Comparison of ENCODE assay signal across 32 mouse cellular contexts in genomic region chr19:17295211-17295766, GRCm38 (mm10).
A peak's percentile ranks its signal among the peaks of the same experiment; 100 is the strongest.
DNase-seq lines count a peak whose midpoint lies in the region; ATAC-seq lines count a peak whose summit lies in the region.
"Had no signal": no experiment of that assay in that cellular context is flagged by ENCODE, and none has a peak within 500 bp of the region (broad histone marks: within the 10 kb centered on the region; RNA-seq: fewer than 3 reads in every experiment).

No protein-coding gene starts in this region.

- H3K36me3 ChIP-seq in megakaryocyte, embryonic 14.5 days (replicated peaks; ENCODE audit: low read length): peaks cover 3% of the 10 kb centered on the region
- H3K36me3 ChIP-seq in hindbrain, embryonic 14.5 days (replicated peaks; ENCODE audit: control insufficient read depth, insufficient read depth): no peaks in the 10 kb centered on the region
- H3K36me3 ChIP-seq: embryonic facial prominence, embryonic 12.5 days; forebrain, embryonic 10.5 days; heart, embryonic 10.5 days; hindbrain, embryonic 12.5 days; kidney, embryonic 15.5 days; limb, embryonic 13.5 days; midbrain, embryonic 10.5 days; midbrain, embryonic 15.5 days; neural tube, embryonic 12.5 days had no signal

- peak overlapping the region; percentile 64 for H3K4me3 ChIP-seq in megakaryocyte, embryonic 14.5 days (replicated peaks)
- H3K4me3 ChIP-seq in hindbrain, embryonic 14.5 days (replicated peaks; ENCODE audit: low read length): no peak overlapping the region
- H3K4me3 ChIP-seq: embryonic facial prominence, embryonic 12.5 days; forebrain, embryonic 10.5 days; heart, embryonic 10.5 days; hindbrain, embryonic 12.5 days; kidney, embryonic 15.5 days; layer of hippocampus, adult 2 months; limb, embryonic 13.5 days; midbrain, embryonic 10.5 days; midbrain, embryonic 15.5 days; neural tube, embryonic 12.5 days had no signal

- peak; percentile 51 for ATAC-seq in CD4-positive, CD25-positive, alpha-beta regulatory T cell, adult 4 months
- 0 out of 2 replicates have a peak, but pooled peaks have one; percentile 15 for ATAC-seq in common myeloid progenitor, adult 5-6 weeks (replicated peaks; ENCODE audit: low read depth, poor library complexity, severe bottlenecking)
- ATAC-seq in hindbrain, embryonic 14.5 days (ENCODE audit: low FRiP score): no peak
- ATAC-seq: forebrain, embryonic 16.5 days; lung, postnatal 0 days; midbrain, embryonic 15.5 days had no signal

- no peak overlapping the region for H3K9ac ChIP-seq in hindbrain, embryonic 14.5 days
- H3K9ac ChIP-seq: embryonic facial prominence, embryonic 12.5 days; hindbrain, embryonic 12.5 days; kidney, embryonic 15.5 days; limb, embryonic 13.5 days; midbrain, embryonic 15.5 days; neural tube, embryonic 12.5 days had no signal

- no peak overlapping the region for H3K27ac ChIP-seq in hindbrain, embryonic 14.5 days
- H3K27ac ChIP-seq: embryonic facial prominence, embryonic 12.5 days; forebrain, embryonic 10.5 days; heart, embryonic 10.5 days; hindbrain, embryonic 12.5 days; kidney, embryonic 15.5 days; layer of hippocampus, adult 2 months; limb, embryonic 13.5 days; midbrain, embryonic 10.5 days; midbrain, embryonic 15.5 days; neural tube, embryonic 12.5 days had no signal

- DNase-seq in hindbrain, embryonic 14.5 days (ENCODE audit: low spot score): no peak
- DNase-seq in kidney, postnatal 10 days: no peak
- no peak for DNase-seq in c-Kit-positive CD71-positive TER-119-positive erythroid progenitor cells, embryonic 14.5 days (ENCODE audit: low spot score)
- DNase-seq: adrenal gland, postnatal 36 days; B cell, adult 2 months; cerebellum, adult 8-10 months; cerebellum, postnatal 36 days; embryo, embryonic 11 days; gastrocnemius, postnatal 10 days; heart, postnatal 36 days; kidney, adult 11 months; kidney, postnatal 36 days; lung, adult 18-20 months; lung, postnatal 4 days; right cerebral cortex, adult 18-20 months; thymus, postnatal 4 days had no signal

- H3K4me2 ChIP-seq in hindbrain, embryonic 14.5 days (replicated peaks): no peak overlapping the region
- H3K4me2 ChIP-seq: embryonic facial prominence, embryonic 12.5 days; hindbrain, embryonic 12.5 days; kidney, embryonic 15.5 days; limb, embryonic 13.5 days; liver, embryonic 11.5 days; midbrain, embryonic 15.5 days; neural tube, embryonic 12.5 days had no signal

- H3K4me1 ChIP-seq in megakaryocyte, embryonic 14.5 days: peaks cover 18% of the 10 kb centered on the region
- H3K4me1 ChIP-seq in hindbrain, embryonic 14.5 days (replicated peaks; ENCODE audit: control insufficient read depth, insufficient read depth, low read length): no peaks in the 10 kb centered on the region
- H3K4me1 ChIP-seq: embryonic facial prominence, embryonic 12.5 days; forebrain, embryonic 10.5 days; heart, embryonic 10.5 days; hindbrain, embryonic 12.5 days; kidney, embryonic 15.5 days; midbrain, embryonic 10.5 days; midbrain, embryonic 15.5 days; neural tube, embryonic 12.5 days had no signal

- H3K27me3 ChIP-seq in megakaryocyte, embryonic 14.5 days (replicated peaks): no peaks in the 10 kb centered on the region
- H3K27me3 ChIP-seq in hindbrain, embryonic 14.5 days (ENCODE audit: control insufficient read depth, insufficient read depth, low read length): no peaks in the 10 kb centered on the region
- H3K27me3 ChIP-seq: embryonic facial prominence, embryonic 12.5 days; hindbrain, embryonic 12.5 days; kidney, embryonic 15.5 days; limb, embryonic 13.5 days; midbrain, embryonic 15.5 days; neural tube, embryonic 12.5 days had no signal

- 94% methylated on average over 6 of the region's 6 CpGs for WGBS in hindbrain, embryonic 14.5 days

- no peaks in the 10 kb centered on the region for H3K9me3 ChIP-seq in megakaryocyte, embryonic 14.5 days
- no peaks in the 10 kb centered on the region for H3K9me3 ChIP-seq in hindbrain, embryonic 14.5 days (ENCODE audit: control insufficient read depth, low read length)
- H3K9me3 ChIP-seq: embryonic facial prominence, embryonic 12.5 days; forebrain, embryonic 10.5 days; heart, embryonic 10.5 days; hindbrain, embryonic 12.5 days; kidney, embryonic 15.5 days; limb, embryonic 13.5 days; midbrain, embryonic 10.5 days; midbrain, embryonic 15.5 days; neural tube, embryonic 12.5 days had no signal
